1 mouse cellular context compared by ENCODE assay signal in genomic region chr8:84664566-84665384, GRCm38 (mm10).
TF ChIP-seq lines count a peak whose summit lies in the region.

No protein-coding gene starts in this region.

TF ChIP-seq in MEL, 35 proteins besides CTCF, POLR2A, EP300 and RAD21 (continued from another document):
- TF ChIP-seq UBTF (IDR thresholded peaks at IDR 0.05; ENCODE audit: borderline replicate concordance, insufficient read depth, low read depth, low read length) (no peak), MXI1 (IDR thresholded peaks at IDR 0.05; ENCODE audit: low read depth, low read length) (peak; percentile 70), MAX (IDR thresholded peaks at IDR 0.05; ENCODE audit: low read length) (peak; percentile 70), JUND (IDR thresholded peaks at IDR 0.05; ENCODE audit: low read depth, low read length) (no peak), ETS1 (IDR thresholded peaks at IDR 0.05; ENCODE audit: low read depth, low read length) (peak; percentile 39; the same call in 1 of the 2 replicates), KAT2A (conservative IDR thresholded peaks at IDR 0.05; ENCODE audit: low read depth, low read length) (peak; percentile 85), SIN3A (IDR thresholded peaks at IDR 0.05; ENCODE audit: low read length) (peak; percentile 91), SMC3 (IDR thresholded peaks at IDR 0.05; ENCODE audit: low read depth, low read length) (no peak), CHD2 (IDR thresholded peaks at IDR 0.05; ENCODE audit: low read length) (no peak), TCF12 (IDR thresholded peaks at IDR 0.05; ENCODE audit: low read depth, low read length) (peak; percentile 69), USF1 (IDR thresholded peaks at IDR 0.05; ENCODE audit: low read depth, low read length) (no peak), MYB (IDR thresholded peaks at IDR 0.05; ENCODE audit: low read depth, low read length) (no peak), BHLHE40 (IDR thresholded peaks at IDR 0.05; ENCODE audit: borderline replicate concordance, low read depth, low read length) (no peak), NRF1 (IDR thresholded peaks at IDR 0.05; ENCODE audit: insufficient read depth, low read depth, low read length, poor library complexity, severe bottlenecking) (0 out of 2 replicates have a peak, but pooled peaks have one; percentile 38), GATA1 (IDR thresholded peaks at IDR 0.05; ENCODE audit: low read depth, low read length) (no peak)
